Mouse (Mus musculus): ENCODE results near the gene Pitpnm3.
"Not testable (repeated sequence)": the region's sequence is repeated elsewhere in the genome, so short reads cannot be mapped to it uniquely, and the experiment has no call there.

The Pitpnm3 gene

DNA sequence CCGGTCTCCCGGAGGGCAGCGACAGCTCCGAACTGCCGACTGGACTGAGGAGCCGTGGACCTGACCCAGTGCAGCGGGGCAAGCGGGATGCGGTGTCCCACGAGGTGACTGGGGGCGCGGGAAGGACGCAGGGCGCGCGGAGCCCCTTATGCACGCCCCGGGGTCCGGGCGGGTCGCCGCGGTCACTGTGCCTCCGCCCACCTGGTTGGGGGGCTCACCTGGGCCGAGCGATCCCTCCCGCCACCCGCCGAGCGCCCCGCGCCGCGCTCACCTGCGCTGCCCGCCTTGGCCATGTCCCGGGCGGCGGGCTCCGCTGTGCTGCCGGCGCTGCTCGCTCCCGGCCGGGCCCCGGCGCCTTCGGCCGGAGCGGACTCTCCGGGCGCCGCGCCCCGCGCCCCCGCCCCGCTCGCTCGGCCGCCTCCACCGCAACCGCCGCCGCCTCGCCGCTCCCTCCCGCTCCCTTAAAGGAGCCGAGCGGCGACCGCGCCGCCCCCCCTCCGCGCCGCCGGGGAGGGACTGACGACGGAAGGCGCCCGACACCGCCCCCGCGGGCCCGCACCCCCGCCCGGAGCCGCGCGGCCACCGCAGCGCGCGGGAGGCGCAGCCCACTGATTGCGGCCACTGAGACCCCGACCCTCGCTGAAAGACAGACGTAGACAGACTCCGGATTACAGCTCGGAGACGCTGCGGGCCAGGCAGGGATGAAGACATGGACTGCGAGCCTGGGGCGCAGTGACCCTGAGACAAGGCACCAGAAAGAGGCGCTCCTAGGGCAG is at the start of gene Pitpnm3:
Gene Pitpnm3 (minus strand): TSS at position 396 of the 776 bp plus-strand sequence.
- no peak for DNase-seq (ENCODE audit: low spot score)

GRCm38 (mm10) chr11:72184252-72184651 is 48.7 kb upstream of the Pitpnm3 start:
- no peak for DNase-seq (ENCODE audit: low spot score)

DNA sequence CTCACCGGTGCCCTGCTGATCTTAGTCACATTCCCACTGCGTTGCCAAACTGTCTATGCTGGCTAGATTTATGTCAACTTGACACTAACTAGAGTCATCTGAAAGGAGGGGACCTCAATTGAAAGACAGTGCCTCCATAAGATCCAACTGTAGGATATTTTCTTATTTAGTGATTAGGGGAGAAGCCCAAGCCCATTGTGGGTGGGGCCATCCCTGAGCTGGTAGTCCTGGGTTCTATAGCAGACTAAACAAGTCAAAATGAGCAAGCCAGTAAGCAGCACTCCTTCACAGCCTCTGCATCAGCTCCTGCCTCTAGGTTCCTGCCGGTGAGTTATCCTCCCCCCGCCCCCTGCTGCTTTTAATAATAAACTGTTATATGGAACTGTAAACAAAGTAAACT is 45.6 kb upstream of the Pitpnm3 start:
- DNase-seq (ENCODE audit: low spot score), result no peak

GRCm38 (mm10) chr11:72180556-72180955 is 45.0 kb upstream of the Pitpnm3 start:
- DNase-seq (ENCODE audit: low spot score), result no peak

- DNase-seq (ENCODE audit: low spot score), result no peak
Measured at GRCm38 (mm10) chr11:72176553-72176952, 41.0 kb upstream of the Pitpnm3 start.

GRCm38 (mm10) chr11:72175966-72176365 is 40.4 kb upstream of the Pitpnm3 start:
- no peak for DNase-seq (ENCODE audit: low spot score)

GRCm38 (mm10) chr11:72174721-72175120 is 39.1 kb upstream of the Pitpnm3 start:
- DNase-seq (ENCODE audit: low spot score), result no peak

DNA sequence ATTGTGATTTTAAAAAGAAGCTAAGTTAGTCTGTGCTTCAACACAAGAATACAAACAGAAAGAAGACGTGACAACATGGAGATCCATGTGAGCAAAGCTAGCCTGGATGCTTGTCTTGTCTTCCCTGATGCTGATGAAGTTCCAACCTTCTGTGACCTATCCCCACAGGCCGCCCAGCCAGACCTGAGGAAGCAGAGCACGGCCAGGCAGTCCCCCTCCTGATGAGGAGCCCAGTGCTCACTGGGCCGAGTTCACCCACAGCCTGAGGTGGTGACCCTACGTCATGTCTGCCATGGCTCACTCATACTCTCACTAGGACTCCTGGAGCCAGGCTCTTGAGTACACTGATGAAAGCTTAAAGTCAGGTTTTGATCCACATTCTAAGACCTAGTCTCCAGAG is 37.9 kb upstream of the Pitpnm3 start:
- DNase-seq (ENCODE audit: low spot score), result no peak

DNA sequence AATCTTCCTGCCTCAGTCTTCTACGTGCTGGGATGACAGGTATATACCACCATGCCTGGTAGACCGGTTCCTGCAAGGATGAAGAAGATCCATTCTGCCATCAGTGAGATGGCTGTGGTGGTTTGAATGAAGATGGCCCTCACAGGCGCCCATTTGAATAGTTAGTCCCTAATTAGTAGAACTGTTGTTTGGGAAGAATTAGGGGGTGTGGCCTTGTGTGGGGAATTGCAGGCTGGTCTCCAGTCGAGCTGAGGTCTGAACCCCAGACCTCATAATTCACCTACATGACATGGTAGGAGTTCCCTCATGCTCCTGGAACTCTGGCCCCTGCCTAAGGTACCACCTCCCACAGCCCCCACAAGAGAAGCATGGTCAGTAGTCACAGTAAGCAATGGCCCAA is 36.3 kb upstream of the Pitpnm3 start:
- not testable (repeated sequence) for DNase-seq (ENCODE audit: low spot score)

- no peak for DNase-seq (ENCODE audit: low spot score)
Measured at GRCm38 (mm10) chr11:72169871-72170270, 34.3 kb upstream of the Pitpnm3 start.

- DNase-seq (ENCODE audit: low spot score), result no peak
Measured at GRCm38 (mm10) chr11:72163198-72163597, 27.6 kb upstream of the Pitpnm3 start.

- DNase-seq (ENCODE audit: low spot score), result no peak
Measured at GRCm38 (mm10) chr11:72156624-72157023, 21.0 kb upstream of the Pitpnm3 start.

GRCm38 (mm10) chr11:72155981-72156428 is 20.4 kb upstream of the Pitpnm3 start:
- DNase-seq (ENCODE audit: low spot score), result no peak

DNA sequence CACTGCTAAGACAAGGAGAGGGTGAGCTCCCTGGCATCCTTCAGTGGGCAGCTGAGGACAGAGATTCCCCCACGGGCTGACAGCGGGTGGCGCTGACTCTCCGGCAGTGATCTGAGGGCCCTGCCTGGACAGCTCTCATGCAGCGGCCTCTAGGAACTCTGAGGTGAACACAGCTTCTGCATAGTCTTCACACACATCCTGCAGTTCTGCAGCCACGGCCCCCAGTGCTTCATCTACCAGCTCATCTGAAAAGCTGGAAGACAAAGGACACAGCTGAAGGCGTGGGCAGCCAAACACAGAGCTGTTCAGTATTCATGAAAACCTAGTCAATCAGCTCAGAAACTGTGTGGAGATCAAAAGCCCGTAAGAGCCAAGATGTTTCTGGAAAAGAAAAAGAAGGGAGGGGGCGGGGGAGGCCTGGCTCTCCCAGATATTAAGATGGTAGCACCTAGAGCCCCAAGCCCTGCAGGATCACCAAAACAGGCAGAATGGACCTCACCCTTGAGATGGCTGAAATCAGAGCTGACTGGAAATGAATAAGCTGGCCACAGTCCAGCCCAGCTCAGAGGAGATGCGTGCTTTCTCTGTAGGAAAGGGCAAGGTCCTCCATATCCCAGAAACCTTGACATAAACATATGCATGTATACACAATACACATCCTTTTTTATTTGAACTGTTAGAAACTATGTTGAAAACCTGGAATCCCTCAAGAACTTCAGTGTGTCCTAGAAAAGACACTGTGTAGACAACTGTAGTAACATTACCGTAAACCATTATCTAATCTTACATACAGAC is 19.8 kb upstream of the Pitpnm3 start:
- no peak for DNase-seq (ENCODE audit: low spot score)

- no peak for DNase-seq (ENCODE audit: low spot score)
Measured at GRCm38 (mm10) chr11:72153122-72153862, 17.7 kb upstream of the Pitpnm3 start.

GRCm38 (mm10) chr11:72151120-72151519 is 15.5 kb upstream of the Pitpnm3 start:
- DNase-seq (ENCODE audit: low spot score), result no peak

DNA sequence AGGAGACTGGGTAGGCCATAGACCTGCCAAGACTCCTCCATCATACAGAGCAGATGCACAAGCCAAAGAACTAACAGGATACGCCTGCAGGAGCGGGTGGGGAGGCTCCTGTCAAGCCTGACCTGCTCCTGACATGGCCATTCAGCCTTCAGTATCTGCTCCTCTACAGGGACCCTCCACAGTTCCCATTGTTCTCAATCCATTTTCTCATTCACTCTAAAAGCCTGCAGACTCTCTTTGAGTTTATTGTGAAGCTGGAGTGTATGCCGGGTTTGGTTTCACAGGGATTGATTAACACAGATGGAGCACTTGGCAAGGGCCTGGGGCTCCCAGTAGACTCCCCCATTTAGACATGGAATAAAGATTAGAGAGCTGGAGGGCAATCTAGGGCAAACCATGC is 12.3 kb upstream of the Pitpnm3 start:
- DNase-seq (ENCODE audit: low spot score), result no peak

DNA sequence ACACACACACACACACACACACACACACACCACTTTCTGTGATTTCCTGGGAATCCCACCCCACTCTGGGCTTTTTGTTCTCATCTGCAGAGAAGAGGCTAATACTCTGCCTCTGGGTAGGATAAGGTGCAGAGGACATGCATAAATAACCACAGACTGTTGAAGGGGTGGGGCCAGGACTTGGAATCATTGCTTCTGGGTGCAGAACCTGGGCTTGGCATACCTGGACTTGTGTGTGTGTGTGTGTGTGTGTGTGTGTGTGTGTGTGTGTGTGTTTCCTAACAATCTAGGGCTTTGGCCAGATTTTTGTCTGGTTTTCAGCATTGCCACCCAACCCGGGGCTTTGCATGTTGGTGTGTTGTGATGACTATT is 10.3 kb upstream of the Pitpnm3 start:
- DNase-seq (ENCODE audit: low spot score), result no peak

- no peak for DNase-seq (ENCODE audit: low spot score)
Measured at GRCm38 (mm10) chr11:72145182-72145876, 9.8 kb upstream of the Pitpnm3 start.

- DNase-seq (ENCODE audit: low spot score), result no peak
Measured at GRCm38 (mm10) chr11:72142889-72143288, 7.3 kb upstream of the Pitpnm3 start.

DNA sequence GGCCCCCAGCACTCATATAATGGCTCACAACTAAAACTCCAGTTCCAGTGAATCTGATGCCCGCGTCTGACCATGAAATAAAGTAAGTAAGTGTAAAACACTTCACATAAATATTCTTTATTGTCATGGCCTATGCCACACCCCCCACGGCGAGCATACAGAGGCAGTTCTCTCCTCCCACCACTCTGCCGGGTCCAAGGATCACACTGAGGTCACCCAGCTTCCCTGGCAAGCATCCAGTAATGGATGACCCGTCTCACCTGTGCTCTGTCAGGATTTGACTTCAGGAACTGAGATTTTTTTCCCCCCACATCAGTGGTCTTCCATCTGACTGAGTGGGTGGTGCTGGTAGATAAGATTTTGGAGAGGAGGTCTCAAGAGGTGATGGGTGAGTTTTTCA is 4.6 kb upstream of the Pitpnm3 start:
- no peak for DNase-seq (ENCODE audit: low spot score)

All from left cerebral cortex, adult 11 months (tissue).